Mouse (Mus musculus) kidney, embryonic 16.5 days (tissue): ENCODE data around the gene Rbm31y. TPM values are rescaled to one million over a fixed set of nuclear protein-coding genes. Genes with fewer than 3 reads are reported as not detected.
"Not testable (repeated sequence)": the region's sequence is repeated elsewhere in the genome, so short reads cannot be mapped to it uniquely, and the experiment has no call there.

Source experiments
- ATAC-seq: fragments of 200-750 bp; cut with Nextera tagmentation; 2 replicates; pipeline ENCODE4 v1.8.0; 2017; ENCODE audit warnings: moderate TSS enrichment; ENCODE audit not compliant: low FRiP score, low TSS enrichment
- H3K27ac ChIP-seq: fragments of 300-500 bp; sonication (generic); 2 replicates; pipeline ENCODE4 v1.5.1; 2014; ENCODE audit warnings: low read length
- H3K27me3 ChIP-seq: fragments of 300-500 bp; sonication (generic); 2 replicates; pipeline ENCODE4 v1.6.1; 2014; ENCODE audit warnings: low read length, control low read depth, mixed read lengths; ENCODE audit not compliant: insufficient read depth
- H3K36me3 ChIP-seq: fragments of 300-500 bp; sonication (generic); 2 replicates; pipeline ENCODE4 v1.6.1; 2014; ENCODE audit warnings: low read length, control low read depth, mixed read lengths; ENCODE audit not compliant: insufficient read depth
- H3K4me1 ChIP-seq: fragments of 300-500 bp; sonication (generic); 2 replicates; pipeline ENCODE4 v1.6.1; 2014; ENCODE audit warnings: low read length, control low read depth, mixed read lengths; ENCODE audit not compliant: insufficient read depth
- H3K4me2 ChIP-seq: fragments of 300-500 bp; sonication (generic); replicated peaks from 2 replicates; pipeline ENCODE4 v1.6.1; 2014; ENCODE audit warnings: low read depth, low read length
- H3K4me3 ChIP-seq: fragments of 300-500 bp; sonication (generic); 2 replicates; pipeline ENCODE4 v1.5.1; 2014; ENCODE audit warnings: mild to moderate bottlenecking, low read length
- H3K9ac ChIP-seq: fragments of 300-500 bp; sonication (generic); replicated peaks from 2 replicates; pipeline ENCODE4 v1.6.1; 2014; ENCODE audit warnings: low read length
- H3K9me3 ChIP-seq: fragments of 300-500 bp; sonication (generic); 2 replicates; pipeline ENCODE4 v1.6.1; 2016; ENCODE audit warnings: low read length, control low read depth
- WGBS: fragments of 180-500 bp; shearing (Covaris S2); extraction: QIAGEN DNeasy Blood & Tissue Kit; methylation state at CpG from one replicate; pipeline ENCODE4 v1.1.7; 2014; 5-methylcytosine and 5-hydroxymethylcytosine counted together
- polyA plus RNA-seq: library from polyadenylated mRNA; unstranded; fragments of >200 nt; fragmentation: Nextera tagmentation; extraction: Ambion mirVana; gene quantifications from 2 replicates; pipeline ENCODE4 v1.2.1, GENCODE M21; 2015

Rbm31y gene
- polyA plus RNA-seq: not detected in 2 replicates

DNA sequence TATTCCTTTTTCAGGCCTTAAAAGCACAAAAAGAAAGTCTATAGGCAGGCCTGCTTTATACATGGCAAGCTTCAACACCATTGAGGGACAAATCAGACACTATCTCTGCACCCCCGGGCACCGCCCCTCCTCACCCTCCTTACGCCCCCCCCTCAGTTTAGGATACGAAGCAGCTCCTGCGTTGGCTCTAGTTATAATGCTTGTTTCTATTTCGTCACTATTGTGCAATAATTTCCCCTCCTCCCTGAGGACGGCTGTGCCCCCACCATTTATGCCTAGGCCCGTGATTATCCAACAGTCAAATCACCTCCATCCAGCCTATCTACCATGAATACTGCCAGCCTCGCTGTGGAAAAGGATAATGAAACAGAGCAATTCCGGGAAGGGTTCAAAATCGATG is at the start of gene Rbm31y:
TSS of gene Rbm31y (plus strand) at position 301 of the 400 bp plus-strand sequence.
- not testable (repeated sequence) for H3K4me1 ChIP-seq, H3K27ac ChIP-seq, H3K4me3 ChIP-seq, H3K27me3 ChIP-seq, H3K36me3 ChIP-seq, H3K4me2 ChIP-seq, H3K9ac ChIP-seq, H3K9me3 ChIP-seq, ATAC-seq
- no CpG with 5 or more reads among the region's 11 CpGs for WGBS
